Mouse (Mus musculus) liver, adult 2 months (tissue): ENCODE data around the gene 4921524J17Rik. TPM values are rescaled to one million over a fixed set of nuclear protein-coding genes. Genes with fewer than 3 reads are reported as not detected.

Source experiments
- DNase-seq: peaks from one replicate; pipeline ENCODE4 v3.0.0-alpha.2; 2011; ENCODE audit warnings: low read depth, low spot score; ENCODE audit errors: extremely low read depth
- H3K27ac ChIP-seq: fragments of 200-500 bp; replicated peaks from 2 replicates; pipeline ENCODE4 v1.5.1; 2012; ENCODE audit warnings: low read depth, mild to moderate bottlenecking, control low read depth, inconsistent platforms, low read length; ENCODE audit not compliant: insufficient read depth
- H3K27me3 ChIP-seq: fragments of 200-500 bp; 2 replicates; pipeline ENCODE4 v1.6.1; 2012; ENCODE audit warnings: mild to moderate bottlenecking, moderate library complexity, low read length, inconsistent platforms; ENCODE audit not compliant: control insufficient read depth, insufficient read depth
- H3K36me3 ChIP-seq: fragments of 200-500 bp; 2 replicates; pipeline ENCODE4 v1.6.1; 2012; ENCODE audit warnings: low read length, inconsistent platforms; ENCODE audit not compliant: control insufficient read depth, insufficient read depth
- H3K4me1 ChIP-seq: fragments of 200-500 bp; 2 replicates; pipeline ENCODE4 v1.6.1; 2011; ENCODE audit warnings: low read length; ENCODE audit not compliant: control insufficient read depth, insufficient read depth
- H3K4me3 ChIP-seq: fragments of 200-500 bp; 2 replicates; pipeline ENCODE4 v1.5.1; 2011; ENCODE audit warnings: low read depth, mild to moderate bottlenecking, control low read depth, low read length, moderate library complexity; ENCODE audit not compliant: insufficient read depth
- H3K79me2 ChIP-seq: fragments of 200-500 bp; 2 replicates; pipeline ENCODE4 v1.6.1; 2012; ENCODE audit warnings: inconsistent platforms, mild to moderate bottlenecking, low read length, moderate library complexity; ENCODE audit not compliant: control insufficient read depth, insufficient read depth
- H3K9ac ChIP-seq: fragments of 200-500 bp; 2 replicates; pipeline ENCODE4 v1.6.1; 2012; ENCODE audit warnings: low read depth, mild to moderate bottlenecking, control low read depth, inconsistent platforms, low read length
- CTCF ChIP-seq: fragments of 200-500 bp; IDR thresholded peaks from 2 replicates; pipeline ENCODE4 v1.5.1; 2011; ENCODE audit warnings: low read depth, low read length, control low read depth
- POLR2A ChIP-seq: fragments of 200-500 bp; IDR thresholded peaks from 2 replicates; pipeline ENCODE4 v1.6.1; 2011; ENCODE audit warnings: low read length, control low read depth; ENCODE audit not compliant: insufficient read depth; ENCODE audit errors: extremely low read depth
- WGBS: fragments of 180-500 bp; shearing (Covaris S2); methylation state at CpG from one replicate; pipeline ENCODE4 v1.1.7; 2018; 5-methylcytosine and 5-hydroxymethylcytosine counted together
- polyA plus RNA-seq: library from polyadenylated mRNA; depleted of rRNA; stranded (reverse); fragments of >200 nt; gene quantifications from 2 replicates; pipeline ENCODE4 v1.2.3, GENCODE M21; 2012
- total RNA-seq: library from RNA; depleted of rRNA; stranded (reverse); fragments of >200 nt; gene quantifications from 2 replicates; pipeline ENCODE4 v1.2.3, GENCODE M21; 2014

The 4921524J17Rik gene
- total and polyA plus RNA-seq, 2 experiments: 2.9 to 8.6 TPM

DNA sequence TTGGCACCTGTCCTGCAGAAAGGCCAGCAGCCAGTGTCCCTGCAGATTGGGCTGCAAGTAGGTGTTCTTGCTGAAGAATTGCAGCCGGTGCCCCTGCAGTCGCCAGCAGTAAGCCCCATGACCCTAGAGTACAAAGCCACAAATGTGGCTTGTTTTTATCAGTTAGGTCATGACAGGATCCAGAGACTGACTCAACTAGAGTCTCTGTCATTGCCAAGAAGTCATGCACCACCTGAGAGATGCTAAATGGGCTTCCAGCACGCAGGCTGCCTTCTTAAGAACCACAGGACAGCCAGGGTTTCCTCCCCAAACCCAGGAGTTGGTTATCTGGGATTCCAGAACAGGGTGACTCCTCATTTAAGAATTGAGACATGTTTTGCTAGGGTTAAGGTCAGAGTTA, 37.6 kb downstream of the 4921524J17Rik start:
- Histone ChIP-seq H3K9ac (no peak overlapping the region), H3K36me3 (no peaks in the 10 kb centered on the region), H3K79me2 (no peaks in the 10 kb centered on the region), H3K4me1 (no peaks in the 10 kb centered on the region), H3K4me3 (no peak overlapping the region), H3K27me3 (no peaks in the 10 kb centered on the region), H3K27ac (no peak overlapping the region)
- WGBS: 83% methylated on average over 3 of the region's 3 CpGs
- DNase-seq: no peak
- TF ChIP-seq POLR2A: no peak
- TF ChIP-seq CTCF: no peak

DNA sequence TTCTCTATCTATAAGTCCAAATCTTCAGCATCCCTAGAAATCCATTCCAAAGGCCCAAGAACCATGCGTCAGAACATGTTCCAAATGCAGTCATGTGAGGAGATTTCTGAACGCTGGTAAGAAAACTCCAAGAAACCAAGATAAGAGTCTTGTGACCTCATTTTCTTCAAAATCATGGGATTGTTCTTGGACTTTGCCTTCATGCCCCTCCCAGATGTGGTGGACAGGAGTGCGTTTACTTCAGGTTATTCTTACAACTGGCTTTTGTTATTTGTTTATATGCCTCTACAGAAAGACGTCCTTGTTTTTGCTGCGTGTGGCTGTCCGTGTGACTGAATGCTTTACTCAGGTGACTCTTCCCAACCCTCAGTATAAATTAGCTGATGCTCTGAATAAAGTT, 39.4 kb downstream of the 4921524J17Rik start:
- H3K4me1 ChIP-seq: no peaks in the 10 kb centered on the region

DNA sequence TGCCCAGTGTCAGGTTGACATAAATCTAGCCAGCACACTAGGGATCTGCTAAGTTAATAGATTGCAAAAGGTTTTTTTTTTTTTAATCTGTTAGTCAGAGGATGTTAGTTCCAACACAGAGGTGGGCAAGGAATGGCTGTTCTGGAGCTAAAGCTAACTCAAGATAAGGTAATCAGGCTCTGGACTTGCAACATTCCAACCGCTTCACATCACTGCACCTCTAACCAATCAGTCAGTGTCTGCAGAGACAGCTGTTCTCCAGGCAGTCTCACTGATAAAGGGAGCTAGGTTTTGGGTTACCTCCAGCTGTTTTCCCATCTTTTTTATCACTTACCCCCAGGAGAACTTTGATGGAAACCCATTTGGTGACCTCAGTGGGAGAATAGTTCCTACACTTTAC, 41.2 kb downstream of the 4921524J17Rik start:
- WGBS: 93% methylated on average over 1 of the region's 1 CpGs
- H3K79me2 ChIP-seq: no peaks in the 10 kb centered on the region
- no peaks in the 10 kb centered on the region for H3K36me3 ChIP-seq
- no peak overlapping the region for H3K9ac ChIP-seq
- no peak overlapping the region for H3K27ac ChIP-seq
- DNase-seq: no peak
- H3K27me3 ChIP-seq: no peaks in the 10 kb centered on the region
- no peaks in the 10 kb centered on the region for H3K4me1 ChIP-seq
- TF ChIP-seq POLR2A: no peak
- TF ChIP-seq CTCF: no peak
- H3K4me3 ChIP-seq: no peak overlapping the region

More for the DNA sequence above, 39.4 kb downstream of the 4921524J17Rik start:
- H3K4me3 ChIP-seq: no peak overlapping the region
- no peaks in the 10 kb centered on the region for H3K36me3 ChIP-seq
- H3K79me2 ChIP-seq: no peaks in the 10 kb centered on the region
- TF ChIP-seq POLR2A (no peak), CTCF (no peak)
- WGBS: 94% methylated on average over 6 of the region's 6 CpGs
- no peak overlapping the region for H3K27ac ChIP-seq
- H3K9ac ChIP-seq: no peak overlapping the region
- H3K27me3 ChIP-seq: no peaks in the 10 kb centered on the region
- no peak for DNase-seq

GRCm38 (mm10) chr8:85386205-85386604, 46.4 kb downstream of the 4921524J17Rik start, which contains the start of gene Mylk3:
Gene Mylk3 (minus strand): TSS chr8:85386345.
- H3K79me2 ChIP-seq: no peaks in the 10 kb centered on the region
- H3K27ac ChIP-seq: no peak within 1 kb of the TSS
- no peaks in the 10 kb centered on the region for H3K27me3 ChIP-seq
- H3K9ac ChIP-seq: no peak within 1 kb of the TSS
- DNase-seq: no peak
- TF ChIP-seq CTCF (no peak), POLR2A (no peak)
- H3K4me3 ChIP-seq: no peak within 1 kb of the TSS
- 72% methylated on average over 6 of the region's 6 CpGs for WGBS
- H3K4me1 ChIP-seq: no peaks in the 10 kb centered on the region
- no peaks in the 10 kb centered on the region for H3K36me3 ChIP-seq

- Histone ChIP-seq H3K9ac (no peak overlapping the region), H3K4me1 (no peaks in the 10 kb centered on the region), H3K36me3 (no peaks in the 10 kb centered on the region), H3K27ac (peak overlapping the region; percentile 25; the same call in 1 of the 2 replicates), H3K4me3 (no peak overlapping the region), H3K79me2 (no peaks in the 10 kb centered on the region), H3K27me3 (no peaks in the 10 kb centered on the region)
- no peak for DNase-seq
- TF ChIP-seq POLR2A (no peak), CTCF (no peak)
- WGBS: 75% methylated on average over 4 of the region's 4 CpGs
These were observed 50.7 kb downstream of the 4921524J17Rik start for GRCm38 (mm10) chr8:85381926-85382325.

GRCm38 (mm10) chr8:85380824-85381209, 51.8 kb downstream of the 4921524J17Rik start:
- TF ChIP-seq CTCF (no peak), POLR2A (no peak)
- Histone ChIP-seq H3K4me1 (no peaks in the 10 kb centered on the region), H3K9ac (no peak overlapping the region), H3K4me3 (no peak overlapping the region), H3K36me3 (no peaks in the 10 kb centered on the region), H3K27ac (peak overlapping the region; percentile 43), H3K79me2 (no peaks in the 10 kb centered on the region), H3K27me3 (no peaks in the 10 kb centered on the region)
- DNase-seq: peak; percentile 53
- WGBS: 38% methylated on average over 8 of the region's 8 CpGs
